Mouse (Mus musculus) ovary, postnatal 10 days (tissue): ENCODE measurements around the gene Cfap46.

Source experiments
- DNase-seq: peaks from one replicate; pipeline ENCODE4 v3.0.0; 2022; ENCODE audit warnings: low spot score

The Cfap46 gene

DNA sequence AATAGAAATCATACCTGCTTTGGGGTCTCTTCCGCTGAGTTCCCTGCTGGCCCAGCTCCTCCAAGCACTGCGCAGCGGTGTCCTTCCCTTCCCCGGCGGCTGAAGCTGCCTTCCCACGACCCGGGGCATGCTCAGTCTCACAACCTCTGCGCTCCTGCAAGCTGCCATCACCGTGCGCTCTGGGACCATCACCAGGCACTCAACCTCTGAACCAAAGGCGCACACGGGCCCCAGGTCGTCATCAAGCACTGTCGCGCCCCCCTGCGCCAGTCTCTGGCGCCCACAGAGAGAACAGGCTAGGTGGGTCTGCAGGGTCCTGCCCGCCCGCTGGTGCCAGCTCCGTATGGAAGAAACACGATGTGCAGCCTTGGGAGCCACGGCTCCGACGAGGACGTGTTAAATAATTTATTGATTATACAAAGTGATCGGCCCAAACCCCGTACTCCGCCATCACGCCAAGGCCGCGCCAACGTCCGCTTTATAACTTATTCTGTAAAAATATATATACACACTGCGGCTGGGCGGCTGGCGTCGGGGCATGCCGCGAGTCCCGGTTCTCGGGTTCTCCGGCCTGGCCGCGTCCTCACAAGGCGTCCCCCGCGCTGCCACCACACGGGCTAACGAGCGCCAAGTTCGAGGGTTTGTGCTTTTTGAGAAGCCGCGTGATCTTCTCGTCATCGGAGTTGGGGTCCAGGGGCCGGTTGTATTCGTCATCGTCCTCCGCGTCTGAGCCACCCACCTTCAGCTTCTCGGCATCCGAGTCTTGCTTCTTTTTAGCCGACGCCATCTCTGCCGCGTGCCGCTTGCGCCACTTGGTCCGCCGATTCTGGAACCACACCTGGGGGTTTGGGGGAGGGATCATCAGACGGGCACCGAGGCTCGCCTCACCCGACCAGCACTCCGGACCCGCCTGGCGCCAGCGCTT, 102.5 kb downstream of the Cfap46 start:
- DNase-seq, result no peak

DNA sequence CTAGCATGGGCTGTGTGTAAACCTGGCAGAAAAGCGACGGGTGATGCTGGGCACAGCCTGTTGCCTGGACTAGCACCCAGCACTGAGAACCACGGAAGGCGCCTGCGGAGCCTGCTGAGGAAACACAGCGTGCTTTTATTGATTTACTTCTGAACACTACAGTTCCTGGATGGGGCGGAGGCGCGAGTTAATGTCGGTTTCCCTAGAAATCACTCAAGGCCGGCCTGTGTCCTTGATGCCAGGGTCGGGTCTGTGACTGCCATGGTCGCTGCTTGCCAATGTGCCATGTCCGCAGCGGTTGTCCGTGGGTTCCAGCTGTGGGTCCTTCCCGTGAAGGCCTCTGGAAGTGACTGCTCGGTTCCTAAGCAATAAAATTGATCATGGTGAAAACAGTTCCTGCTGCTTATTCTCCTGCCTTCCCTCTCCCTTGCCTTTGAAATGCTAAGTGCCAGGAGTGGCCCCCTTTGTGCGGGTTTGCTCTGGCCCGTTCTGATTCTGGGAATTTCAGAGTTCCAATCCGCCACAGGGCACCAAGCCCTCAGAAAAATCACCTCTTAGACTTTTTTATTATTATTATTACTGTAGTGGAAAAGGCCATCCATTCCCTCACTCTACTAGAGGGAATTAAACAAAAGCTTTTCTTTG, 104.2 kb downstream of the Cfap46 start:
- no peak for DNase-seq

DNA sequence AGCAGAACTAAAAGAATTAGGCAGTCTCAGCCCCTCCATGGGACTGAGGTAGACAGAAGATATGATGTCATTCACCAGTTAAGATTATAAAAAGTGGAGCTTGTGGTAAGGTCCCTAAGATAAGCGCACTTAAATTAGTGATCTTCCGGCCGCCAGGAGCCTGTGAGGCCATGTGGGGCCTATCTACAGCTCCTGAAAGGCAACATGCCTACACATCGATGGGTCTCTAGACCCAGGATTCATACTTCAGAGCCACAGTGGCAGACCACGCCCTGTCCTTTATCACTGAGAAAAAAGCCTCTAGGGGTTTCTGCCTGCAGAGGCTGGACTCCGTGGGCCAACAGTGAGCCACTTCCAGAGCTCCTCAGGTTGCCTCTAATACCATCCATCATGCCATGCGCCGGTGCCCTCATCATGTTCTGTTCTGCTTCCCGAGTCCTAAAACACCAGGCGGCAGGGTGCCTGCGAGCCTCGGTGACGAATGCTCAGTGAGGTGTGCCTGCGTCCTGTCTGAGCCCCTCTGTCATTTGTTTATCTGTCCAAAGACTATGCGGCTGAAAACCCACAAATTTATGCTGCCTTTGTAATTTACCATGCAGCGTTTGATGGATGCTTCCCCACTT, 107.4 kb downstream of the Cfap46 start:
- no peak for DNase-seq

DNA sequence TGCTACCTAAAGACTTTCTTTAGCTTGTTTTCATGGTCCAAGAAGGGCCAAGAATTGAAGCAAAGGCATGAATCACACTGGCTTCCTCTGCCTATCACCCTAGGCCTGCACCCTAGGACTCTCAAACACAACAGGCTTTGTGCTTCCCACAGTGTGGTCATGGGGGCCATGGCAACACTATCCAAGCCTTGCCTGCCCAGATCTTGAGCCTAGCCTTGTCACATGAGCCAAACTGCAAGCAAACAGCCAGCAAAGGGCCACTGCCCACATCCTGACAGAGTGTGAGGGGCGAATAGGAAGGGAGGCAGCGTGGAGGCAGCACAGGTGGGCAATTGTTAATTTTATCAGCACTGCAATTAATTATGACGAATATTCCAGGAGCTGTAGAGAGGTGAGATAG, 111.0 kb downstream of the Cfap46 start:
- no peak for DNase-seq

DNA sequence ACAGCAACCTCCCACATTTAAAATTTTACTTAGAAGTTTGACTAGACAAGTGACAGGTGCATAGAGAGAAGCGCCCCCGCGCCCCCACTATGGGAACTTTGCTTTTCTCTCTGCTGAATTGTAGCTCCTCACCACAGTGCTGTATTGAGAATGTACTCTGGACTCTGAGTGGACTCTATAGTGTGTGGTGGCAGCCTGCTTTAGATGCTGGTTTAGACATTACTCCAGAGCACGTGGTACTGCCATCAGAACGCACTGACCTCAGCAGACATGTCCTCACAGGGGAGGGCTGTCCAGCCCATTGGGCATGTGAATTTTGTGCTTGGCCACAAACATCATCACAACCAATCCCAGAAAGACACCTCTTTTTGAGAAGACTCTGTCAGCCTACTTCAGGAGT, 112.8 kb downstream of the Cfap46 start:
- no peak for DNase-seq

DNA sequence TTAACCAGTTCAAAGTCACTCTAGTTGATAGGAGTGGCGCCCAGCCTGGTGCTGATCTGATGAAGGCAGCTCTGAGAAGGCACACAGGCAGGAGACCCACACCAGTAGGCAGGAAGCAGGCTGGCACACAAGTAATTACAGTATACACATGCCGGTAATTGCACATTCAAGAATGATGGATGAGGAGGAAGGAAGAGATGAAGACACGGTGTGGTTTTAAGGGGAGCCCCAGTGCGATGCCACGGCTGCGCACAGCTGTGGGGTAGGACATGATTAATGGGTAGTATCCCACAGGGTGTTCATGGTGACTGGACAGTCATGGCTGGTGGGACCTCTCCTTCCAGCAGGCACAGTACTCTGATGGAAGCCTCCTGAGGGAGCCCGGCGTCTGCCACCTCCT, 117.1 kb downstream of the Cfap46 start:
- DNase-seq, result no peak

DNA sequence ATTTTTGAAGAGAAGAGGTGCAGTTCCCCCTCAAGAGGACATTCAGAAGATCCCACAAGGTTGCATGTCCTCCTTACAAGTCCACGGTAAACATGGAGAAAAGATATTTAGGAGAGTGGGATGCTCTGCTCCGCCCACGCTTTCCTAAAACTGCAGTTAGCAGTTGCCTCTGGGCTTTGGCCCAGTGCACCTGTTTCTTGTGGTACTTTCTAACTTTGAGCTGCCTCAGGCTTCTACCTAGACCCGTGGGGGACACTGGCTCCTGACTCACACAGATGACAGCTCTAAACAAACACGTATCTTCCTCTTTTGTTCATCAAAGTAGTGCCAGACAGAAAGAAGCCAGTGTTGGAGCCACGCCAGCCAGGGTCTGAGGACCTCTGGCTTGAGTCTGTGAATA, 117.6 kb downstream of the Cfap46 start:
- no peak for DNase-seq

DNA sequence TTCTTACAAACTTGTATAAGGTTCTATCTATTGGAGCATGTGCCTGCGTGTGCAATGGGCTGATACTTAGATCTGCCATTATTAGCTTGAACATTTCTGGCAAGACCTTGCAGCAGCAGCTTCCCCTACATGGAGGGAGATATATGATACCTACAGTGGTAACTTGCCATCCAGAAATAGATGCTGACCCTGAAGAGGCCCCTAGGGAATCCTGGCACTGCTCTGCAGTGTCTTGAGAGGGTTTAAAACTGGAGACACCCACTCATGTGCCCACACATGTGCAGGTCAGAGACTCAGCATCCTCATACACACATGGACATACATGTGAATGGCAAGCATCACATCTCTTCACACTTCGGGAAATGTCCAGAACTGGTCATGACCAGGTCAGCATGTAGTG, 119.5 kb downstream of the Cfap46 start:
- DNase-seq, result no peak

DNA sequence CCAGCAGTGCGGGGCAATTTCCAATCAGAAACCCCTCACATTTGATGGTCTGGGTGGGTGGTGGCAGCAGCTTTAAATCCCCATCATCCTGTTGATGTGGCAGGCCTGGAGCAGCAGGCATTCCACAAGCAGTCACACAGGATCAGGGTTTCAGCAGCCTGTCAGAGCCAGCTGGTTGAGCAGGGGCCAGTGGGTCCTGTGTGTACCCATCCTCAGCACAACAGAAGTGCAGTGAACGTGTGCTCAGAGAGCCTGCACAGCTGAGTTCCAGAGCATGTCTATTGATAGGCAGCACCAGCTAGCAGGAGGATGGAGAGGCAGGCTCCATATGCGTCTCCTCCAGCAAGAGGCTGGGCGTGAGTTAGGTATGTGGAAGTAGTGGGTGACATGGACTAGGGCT, 120.2 kb downstream of the Cfap46 start:
- no peak for DNase-seq

DNA sequence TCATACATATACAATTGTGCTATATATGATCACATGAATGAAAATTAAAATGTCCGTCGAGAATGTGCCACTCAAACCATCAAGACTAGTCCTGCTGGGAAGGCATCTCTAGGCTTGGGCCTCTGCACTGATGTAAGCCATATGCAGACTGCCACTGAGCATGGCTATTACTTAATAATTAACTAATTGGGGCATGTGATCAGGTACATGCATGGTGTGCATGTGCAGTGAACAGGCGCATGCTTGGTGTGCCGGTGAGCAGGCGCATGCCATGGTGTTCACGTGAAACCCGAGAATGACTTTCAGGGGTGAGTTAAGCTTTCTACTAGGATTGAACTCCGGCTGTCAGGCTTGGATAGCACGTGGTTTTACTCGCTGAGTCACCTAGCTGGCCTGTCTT, 124.0 kb downstream of the Cfap46 start:
- DNase-seq, result no peak

DNA sequence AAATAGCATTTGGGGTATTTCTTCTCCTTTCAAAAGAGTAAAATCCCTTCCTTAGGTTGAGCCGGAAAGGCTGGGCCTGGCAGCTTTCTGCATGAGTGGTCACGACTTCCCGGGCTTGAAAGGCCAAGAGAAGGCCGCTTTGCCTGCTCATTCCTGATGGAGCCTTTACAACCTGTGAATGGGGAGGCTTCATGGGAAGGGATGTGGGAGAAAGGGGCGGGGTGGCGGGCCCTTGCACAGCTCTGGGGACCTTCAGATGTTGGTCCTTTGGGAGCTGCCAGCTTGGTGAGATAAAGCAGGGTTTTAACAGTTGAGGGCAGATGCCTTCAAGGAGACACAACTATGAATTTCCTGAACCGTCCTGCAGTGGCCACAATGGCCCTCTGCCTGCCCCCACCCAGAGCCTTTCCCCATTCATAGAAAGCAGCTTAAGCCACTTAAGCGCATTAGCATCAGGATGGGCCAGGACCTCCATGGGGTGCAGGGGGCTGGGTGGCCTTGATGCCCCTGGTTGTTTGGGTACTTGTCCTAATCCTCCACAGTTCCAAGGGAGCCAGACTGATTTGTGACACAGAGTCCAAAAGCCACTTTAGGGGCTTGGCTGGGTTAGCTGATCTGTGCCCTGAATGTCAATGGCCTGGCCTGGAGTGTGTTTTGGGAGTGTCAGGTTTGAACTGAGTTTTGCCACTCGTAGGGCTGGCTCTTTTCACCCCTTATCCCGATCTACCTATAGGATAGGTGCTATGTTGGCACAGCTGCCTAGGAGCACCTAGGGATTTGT, 126.7 kb downstream of the Cfap46 start:
- no peak for DNase-seq

DNA sequence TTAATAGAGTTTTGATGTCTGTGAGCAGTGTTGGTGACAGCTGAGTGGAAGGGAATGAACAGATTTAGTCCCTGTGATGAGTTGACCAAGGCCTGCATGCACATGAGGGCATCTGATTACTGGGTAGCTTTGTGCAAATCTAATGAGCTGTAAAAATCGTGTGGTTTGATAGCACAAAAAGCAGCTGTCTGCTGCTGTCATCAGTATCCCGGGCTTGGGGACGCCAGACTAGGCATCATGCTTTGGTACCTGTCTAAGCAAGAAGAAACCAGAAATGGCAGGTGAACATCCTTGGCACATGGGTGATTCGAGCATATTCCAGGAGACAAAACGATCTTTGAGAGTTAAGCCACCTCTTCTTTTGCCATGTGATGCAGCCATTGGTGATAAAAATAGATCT, 127.3 kb downstream of the Cfap46 start:
- no peak for DNase-seq

DNA sequence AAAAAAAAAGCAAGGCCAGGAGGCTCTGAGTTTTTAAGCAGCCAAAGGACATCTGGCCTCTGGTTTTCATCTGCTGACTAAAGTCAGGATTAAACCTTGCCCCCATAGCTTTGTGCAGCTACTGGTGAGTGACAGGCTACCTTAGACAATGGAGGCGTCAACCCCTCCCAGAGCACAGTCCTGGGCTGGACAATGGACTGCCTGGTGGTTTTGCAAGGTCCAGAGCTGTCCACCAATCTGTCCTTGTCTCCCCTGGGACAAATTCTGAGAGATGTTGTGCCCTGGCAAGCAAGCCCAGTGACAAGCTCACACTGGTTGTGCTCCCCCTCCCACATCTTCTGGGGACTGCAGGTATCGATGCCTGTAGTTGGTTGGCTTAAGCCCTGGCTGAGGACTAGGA, 132.1 kb downstream of the Cfap46 start:
- no peak for DNase-seq
